Mouse (Mus musculus) embryonic fibroblast, embryonic 13.5 days (primary cell): ENCODE data around the gene Acap1. TPM values are rescaled to one million over a fixed set of nuclear protein-coding genes. Genes with fewer than 3 reads are reported as not detected.

Source experiments
- H3K27ac ChIP-seq: 2 replicates; pipeline ENCODE4 v1.5.1; 2012; ENCODE audit warnings: low read length, control low read depth, inconsistent platforms; ENCODE audit not compliant: insufficient read depth
- H3K4me1 ChIP-seq: 2 replicates; pipeline ENCODE4 v1.6.1; 2011; ENCODE audit warnings: low read length; ENCODE audit not compliant: control insufficient read depth, insufficient read depth
- H3K4me3 ChIP-seq: 2 replicates; pipeline ENCODE4 v1.5.1; 2011; ENCODE audit warnings: mild to moderate bottlenecking, control low read depth, low read length; ENCODE audit not compliant: insufficient read depth
- CTCF ChIP-seq: IDR thresholded peaks from 2 replicates; pipeline ENCODE4 v1.5.1; 2011; ENCODE audit warnings: mild to moderate bottlenecking, control low read depth, low read length, moderate library complexity, borderline replicate concordance; ENCODE audit not compliant: insufficient read depth
- POLR2A ChIP-seq: IDR thresholded peaks from 2 replicates; pipeline ENCODE4 v1.6.1; 2011; ENCODE audit warnings: low read depth, mild to moderate bottlenecking, control low read depth, low read length, moderate library complexity
- polyA plus RNA-seq: library from polyadenylated mRNA; stranded (reverse); fragments of >200 nt; gene quantifications from 2 replicates; pipeline ENCODE4 v1.2.4, GENCODE M21; 2011; ENCODE audit warnings: low read depth; ENCODE audit not compliant: missing spikeins, insufficient read length

Acap1 gene
- polyA plus RNA-seq, result not detected in 2 replicates

- Histone ChIP-seq H3K4me1 (no peaks in the 10 kb centered on the region), H3K27ac (no peak within 1 kb of the TSS), H3K4me3 (no peak within 1 kb of the TSS)
- TF ChIP-seq POLR2A (no peak), CTCF (no peak)
Measured at GRCm38 (mm10) chr11:69895291-69895690, at the start of gene Acap1. Acap1 (minus strand) TSS chr11:69895539.

- Histone ChIP-seq H3K4me3 (no peak overlapping the region), H3K4me1 (no peaks in the 10 kb centered on the region), H3K27ac (no peak overlapping the region)
- TF ChIP-seq POLR2A (no peak), CTCF (no peak)
Measured at GRCm38 (mm10) chr11:69940962-69941361, 45.6 kb upstream of the Acap1 start.

DNA sequence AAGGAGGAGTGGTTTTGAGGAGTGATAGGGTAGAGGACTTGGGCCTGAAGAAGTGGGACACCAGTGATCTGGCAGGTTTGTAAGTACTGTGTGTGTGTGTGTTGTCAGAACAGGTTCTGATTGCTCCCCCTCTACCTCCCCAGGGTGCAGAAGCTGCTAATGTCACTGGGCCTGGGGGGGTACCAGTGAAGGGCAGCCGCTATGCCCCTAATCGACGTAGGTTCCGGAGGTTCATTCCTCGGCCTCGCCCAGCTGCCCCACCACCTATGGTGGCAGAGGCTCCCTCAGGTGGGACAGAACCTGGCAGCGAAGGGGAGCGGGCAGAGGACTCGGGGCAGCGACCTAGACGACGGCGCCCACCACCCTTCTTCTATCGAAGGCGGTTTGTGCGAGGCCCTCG is 44.4 kb upstream of the Acap1 start:
- TF ChIP-seq CTCF (no peak), POLR2A (no peak)
- Histone ChIP-seq H3K4me1 (no peaks in the 10 kb centered on the region), H3K27ac (no peak overlapping the region)

DNA sequence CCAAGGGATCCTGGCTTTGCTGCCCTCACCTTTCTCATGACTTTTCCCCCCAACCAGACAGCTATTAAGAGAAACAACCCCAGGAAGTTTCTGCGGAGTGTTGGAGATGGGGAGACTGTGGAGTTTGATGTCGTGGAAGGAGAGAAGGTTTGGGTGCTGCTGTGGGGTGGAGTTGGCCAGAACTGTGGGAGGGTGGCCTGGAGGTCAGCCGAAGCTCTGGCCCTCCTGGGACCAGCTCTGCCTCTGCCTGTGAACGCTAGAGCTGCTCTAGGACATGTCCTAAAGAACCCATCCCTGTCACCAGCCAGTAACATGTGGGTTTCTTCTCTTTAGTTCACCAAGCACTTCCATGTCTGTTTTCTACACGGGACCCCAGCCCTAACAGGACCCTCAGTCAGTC is 43.8 kb upstream of the Acap1 start:
- Histone ChIP-seq H3K27ac (no peak overlapping the region), H3K4me1 (no peaks in the 10 kb centered on the region), H3K4me3 (no peak overlapping the region)
- TF ChIP-seq POLR2A (no peak), CTCF (no peak)

More for the DNA sequence above, 44.4 kb upstream of the Acap1 start:
- H3K4me3 ChIP-seq, result no peak overlapping the region

GRCm38 (mm10) chr11:69938401-69938979 is 43.2 kb upstream of the Acap1 start:
- H3K4me1 ChIP-seq, result no peaks in the 10 kb centered on the region
- no peak overlapping the region for H3K27ac ChIP-seq
- no peak overlapping the region for H3K4me3 ChIP-seq
- TF ChIP-seq POLR2A, result no peak
- no peak for TF ChIP-seq CTCF

DNA sequence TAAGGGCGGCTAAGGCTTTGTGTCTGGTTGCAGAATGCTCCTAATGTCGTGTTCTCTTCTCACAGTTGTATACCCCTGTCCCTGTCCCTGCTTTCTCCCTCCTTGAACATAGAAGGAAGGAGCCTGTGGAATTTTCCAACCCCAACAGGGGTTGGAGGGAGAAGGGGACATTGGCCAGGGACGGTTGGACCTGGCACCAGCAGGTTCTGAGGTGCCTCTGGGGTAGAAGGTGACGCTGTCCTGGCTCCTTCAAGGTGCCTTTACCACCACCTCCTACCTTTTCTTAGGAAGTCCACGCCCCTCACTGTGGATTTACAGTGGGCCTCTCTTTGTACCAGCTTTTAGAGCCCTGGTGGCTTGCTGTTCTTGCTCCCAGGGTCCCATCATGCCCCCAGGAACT is 42.5 kb upstream of the Acap1 start:
- Histone ChIP-seq H3K27ac (no peak overlapping the region), H3K4me1 (no peaks in the 10 kb centered on the region), H3K4me3 (no peak overlapping the region)
- TF ChIP-seq POLR2A, result no peak
- TF ChIP-seq CTCF, result no peak

- TF ChIP-seq POLR2A, result no peak
- TF ChIP-seq CTCF, result no peak
- Histone ChIP-seq H3K27ac (no peak overlapping the region), H3K4me1 (no peaks in the 10 kb centered on the region), H3K4me3 (no peak overlapping the region)
Measured at GRCm38 (mm10) chr11:69937385-69937784, 42.0 kb upstream of the Acap1 start.

DNA sequence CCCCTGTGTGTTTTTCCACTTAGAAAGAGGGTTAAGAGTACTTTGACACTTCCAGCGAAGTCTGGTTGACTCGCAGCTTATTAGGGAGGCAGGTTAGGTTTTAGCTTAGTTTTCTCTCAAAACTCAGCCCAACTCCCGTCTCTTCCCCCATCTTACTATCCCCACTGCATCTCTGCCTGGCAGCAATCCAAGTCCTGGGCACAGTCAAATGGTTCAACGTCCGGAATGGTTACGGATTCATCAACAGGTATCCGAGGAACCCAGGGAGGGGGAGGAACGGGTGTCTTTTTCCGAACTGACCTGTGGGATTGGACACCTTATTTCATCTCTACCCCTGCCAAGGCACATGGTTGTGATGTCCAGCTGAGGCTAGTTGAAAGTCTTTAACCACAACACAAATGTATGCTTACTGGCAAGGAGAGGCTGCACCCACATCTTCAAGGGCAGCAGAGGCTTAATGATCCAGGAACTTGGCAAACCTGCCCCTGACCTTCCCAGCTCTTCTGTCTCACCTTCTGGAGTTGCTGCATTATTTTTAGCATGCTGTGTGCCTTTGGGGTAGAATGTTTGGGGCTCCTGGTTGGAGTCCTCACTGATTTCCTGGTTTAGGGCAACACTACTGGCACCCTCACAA is 41.5 kb upstream of the Acap1 start:
- H3K4me1 ChIP-seq, result no peaks in the 10 kb centered on the region
- H3K27ac ChIP-seq, result no peak overlapping the region
- TF ChIP-seq POLR2A (no peak), CTCF (no peak)
- no peak overlapping the region for H3K4me3 ChIP-seq

DNA sequence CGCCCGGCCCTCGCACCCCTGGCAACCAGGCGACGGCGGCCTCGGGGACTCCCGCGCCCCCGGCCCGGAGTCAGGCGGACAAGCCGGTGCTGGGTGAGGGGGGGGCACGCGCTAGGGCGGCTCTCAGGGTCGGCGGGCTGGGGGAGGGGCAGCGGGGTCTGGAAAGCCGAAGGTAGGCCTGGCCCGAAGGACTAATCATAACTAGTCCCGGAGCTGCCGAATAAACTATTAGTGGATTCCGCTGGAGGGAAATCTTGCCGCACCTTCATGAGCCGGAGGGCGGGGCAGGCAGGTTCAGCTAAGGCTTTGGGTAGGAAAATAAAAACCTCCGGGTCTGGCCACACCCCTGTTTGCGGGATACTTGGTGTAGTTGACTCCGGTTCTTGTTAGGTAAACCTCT is 40.8 kb upstream of the Acap1 start:
- Histone ChIP-seq H3K4me1 (no peaks in the 10 kb centered on the region), H3K4me3 (no peak overlapping the region), H3K27ac (no peak overlapping the region)

GRCm38 (mm10) chr11:69935137-69935879 is 40.0 kb upstream of the Acap1 start, which contains the start of gene Ybx2:
Ybx2 (plus strand) TSS chr11:69935796.
- no peak within 1 kb of the TSS for H3K27ac ChIP-seq
- peak within 1 kb of the TSS; percentile 14; the same call in 1 of the 2 replicates for H3K4me3 ChIP-seq
- no peaks in the 10 kb centered on the region for H3K4me1 ChIP-seq
- no peak for TF ChIP-seq POLR2A
- TF ChIP-seq CTCF, result no peak

More for the DNA sequence above, 40.8 kb upstream of the Acap1 start:
- TF ChIP-seq CTCF (no peak), POLR2A (no peak)

GRCm38 (mm10) chr11:69934681-69935080 is 39.3 kb upstream of the Acap1 start:
- Histone ChIP-seq H3K27ac (no peak overlapping the region), H3K4me3 (no peak overlapping the region), H3K4me1 (no peaks in the 10 kb centered on the region)
- TF ChIP-seq POLR2A (no peak), CTCF (no peak)
